Mouse (Mus musculus) liver, adult (tissue): ENCODE measurements around the gene Sord.

Experiments
- GATA4 ChIP-seq: IDR thresholded peaks from 2 replicates; pipeline ENCODE4 v1.6.1; 2014; ENCODE audit warnings: mild to moderate bottlenecking, low read length; ENCODE audit not compliant: insufficient replicate concordance

The Sord gene

GRCm38 (mm10) chr2:122234611-122235288 is at the start of gene Sord:
Sord (plus strand) TSS chr2:122234749.
- peak; percentile 76; the same call in 1 of the 2 replicates for TF ChIP-seq GATA4

- TF ChIP-seq GATA4 = no peak
Observed at GRCm38 (mm10) chr2:122185086-122185485, 49.5 kb upstream of the Sord start.

- TF ChIP-seq GATA4 = no peak
Observed at GRCm38 (mm10) chr2:122186106-122186505, 48.4 kb upstream of the Sord start, which contains the start of the genes Patl2 and Terb2. Patl2 (minus strand) TSS chr2:122186189. Terb2 (plus strand) TSS chr2:122186272.

- TF ChIP-seq GATA4 = no peak
Observed at GRCm38 (mm10) chr2:122186751-122187150, 47.8 kb upstream of the Sord start.

- no peak for TF ChIP-seq GATA4
Observed at GRCm38 (mm10) chr2:122191849-122192248, 42.7 kb upstream of the Sord start.

- no peak for TF ChIP-seq GATA4
Observed at GRCm38 (mm10) chr2:122194509-122194929, 40.0 kb upstream of the Sord start.

- TF ChIP-seq GATA4 = no peak
Observed at GRCm38 (mm10) chr2:122201501-122201900, 33.0 kb upstream of the Sord start.

GRCm38 (mm10) chr2:122206440-122207107 is 28.0 kb upstream of the Sord start:
- no peak for TF ChIP-seq GATA4

- no peak for TF ChIP-seq GATA4
Observed at GRCm38 (mm10) chr2:122210534-122211228, 23.9 kb upstream of the Sord start.

GRCm38 (mm10) chr2:122218234-122218633 is 16.3 kb upstream of the Sord start:
- TF ChIP-seq GATA4 = no peak

GRCm38 (mm10) chr2:122221378-122221777 is 13.2 kb upstream of the Sord start:
- no peak for TF ChIP-seq GATA4

- TF ChIP-seq GATA4 = no peak
Observed at GRCm38 (mm10) chr2:122221798-122222197, 12.8 kb upstream of the Sord start.

- no peak for TF ChIP-seq GATA4
Observed at GRCm38 (mm10) chr2:122222272-122222671, 12.3 kb upstream of the Sord start.

- TF ChIP-seq GATA4 = no peak
Observed at GRCm38 (mm10) chr2:122223654-122224053, 10.9 kb upstream of the Sord start.

- no peak for TF ChIP-seq GATA4
Observed at GRCm38 (mm10) chr2:122230395-122230794, 4.2 kb upstream of the Sord start.

- no peak for TF ChIP-seq GATA4
Observed at GRCm38 (mm10) chr2:122231616-122232015, 2.9 kb upstream of the Sord start.
